Mouse (Mus musculus) heart, embryonic 11.5 days (tissue): Measurements from ENCODE around the gene Rai1. TPM values are rescaled to one million over a fixed set of nuclear protein-coding genes. Genes with fewer than 3 reads are reported as not detected.

ENCODE experiments used
- ATAC-seq: fragments of 200-750 bp; cut with Nextera tagmentation; replicated peaks from 2 replicates; pipeline ENCODE4 v1.8.0; 2017; ENCODE audit warnings: moderate library complexity; ENCODE audit not compliant: insufficient number of reproducible peaks, low FRiP score, low TSS enrichment
- H3K27ac ChIP-seq: fragments of 300-500 bp; sonication (generic); 2 replicates; pipeline ENCODE4 v1.5.1; 2014; ENCODE audit warnings: mild to moderate bottlenecking, low read depth, low read length
- H3K27me3 ChIP-seq: fragments of 300-500 bp; sonication (generic); 2 replicates; pipeline ENCODE4 v1.6.1; 2014; ENCODE audit warnings: mild to moderate bottlenecking, low read length, mixed read lengths; ENCODE audit not compliant: control insufficient read depth, insufficient read depth
- H3K36me3 ChIP-seq: fragments of 300-500 bp; sonication (generic); 2 replicates; pipeline ENCODE4 v1.6.1; 2014; ENCODE audit warnings: mild to moderate bottlenecking, low read length, moderate library complexity, mixed read lengths; ENCODE audit not compliant: control insufficient read depth, insufficient read depth
- H3K4me1 ChIP-seq: fragments of 300-500 bp; sonication (generic); 2 replicates; pipeline ENCODE4 v1.6.1; 2014; ENCODE audit warnings: low read length; ENCODE audit not compliant: control insufficient read depth, insufficient read depth
- H3K4me2 ChIP-seq: fragments of 300-500 bp; sonication (generic); 2 replicates; pipeline ENCODE4 v1.6.1; 2014; ENCODE audit warnings: mild to moderate bottlenecking, moderate library complexity
- H3K4me3 ChIP-seq: fragments of 300-500 bp; sonication (generic); 2 replicates; pipeline ENCODE4 v1.5.1; 2014; ENCODE audit warnings: low read depth, low read length
- H3K9ac ChIP-seq: fragments of 300-500 bp; sonication (generic); 2 replicates; pipeline ENCODE4 v1.6.1; 2014; ENCODE audit warnings: mild to moderate bottlenecking, low read depth, low read length, moderate library complexity
- H3K9me3 ChIP-seq: fragments of 300-500 bp; sonication (generic); replicated peaks from 2 replicates; pipeline ENCODE4 v1.6.1; 2016; ENCODE audit warnings: low read length; ENCODE audit not compliant: control insufficient read depth
- WGBS: fragments of 180-500 bp; shearing (Covaris S2); extraction: QIAGEN DNeasy Blood & Tissue Kit; methylation state at CpG from one replicate; pipeline ENCODE4 v1.1.7; 2014; ENCODE audit not compliant: insufficient replicate concordance; 5-methylcytosine and 5-hydroxymethylcytosine counted together
- polyA plus RNA-seq: library from polyadenylated mRNA; unstranded; fragments of >200 nt; fragmentation: Nextera tagmentation; extraction: Ambion mirVana; gene quantifications from 2 replicates; pipeline ENCODE4 v1.2.1, GENCODE M21; 2014

Gene Rai1
- polyA plus RNA-seq, 1 experiment from 2014 or later, result 24.4 TPM

GRCm38 (mm10) chr11:60102664-60103063 lies 2.1 kb upstream of the Rai1 start:
- 49% methylated on average over 6 of the region's 6 CpGs for WGBS
- Histone ChIP-seq H3K27ac (0 out of 2 replicates have a peak overlapping the region, but pooled peaks have one; percentile 32), H3K4me3 (no peak overlapping the region), H3K4me2 (no peak overlapping the region), H3K9ac (no peak overlapping the region), H3K36me3 (no peaks in the 10 kb centered on the region), H3K27me3 (no peaks in the 10 kb centered on the region), H3K9me3 (no peaks in the 10 kb centered on the region), H3K4me1 (peaks cover 20% of the 10 kb centered on the region)
- no peak for ATAC-seq

DNA sequence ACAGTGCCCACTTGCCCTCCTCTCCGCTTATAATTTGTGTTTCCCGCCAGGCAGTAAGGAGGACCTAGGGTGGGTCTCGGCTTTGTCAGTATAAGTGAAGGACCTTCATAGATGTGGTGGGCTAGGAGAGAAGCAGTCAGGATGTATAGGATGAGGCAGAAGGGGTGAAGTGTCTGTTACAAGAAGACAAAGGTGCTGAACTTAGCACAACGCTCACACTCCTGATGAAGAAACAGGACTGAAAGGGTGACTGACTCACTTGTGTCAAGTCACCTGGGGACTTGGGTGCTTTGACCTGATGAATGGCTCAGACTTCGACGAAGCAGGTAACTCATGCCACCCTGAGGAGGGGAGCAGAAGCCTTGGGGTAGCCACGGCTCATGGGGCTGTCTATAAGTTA lies 1.2 kb upstream of the Rai1 start:
- Histone ChIP-seq H3K27me3 (no peaks in the 10 kb centered on the region), H3K36me3 (no peaks in the 10 kb centered on the region), H3K9me3 (no peaks in the 10 kb centered on the region), H3K9ac (no peak overlapping the region), H3K4me1 (peaks cover 29% of the 10 kb centered on the region), H3K4me3 (no peak overlapping the region), H3K4me2 (no peak overlapping the region), H3K27ac (no peak overlapping the region)
- 81% methylated on average over 7 of the region's 7 CpGs for WGBS
- no peak for ATAC-seq

DNA sequence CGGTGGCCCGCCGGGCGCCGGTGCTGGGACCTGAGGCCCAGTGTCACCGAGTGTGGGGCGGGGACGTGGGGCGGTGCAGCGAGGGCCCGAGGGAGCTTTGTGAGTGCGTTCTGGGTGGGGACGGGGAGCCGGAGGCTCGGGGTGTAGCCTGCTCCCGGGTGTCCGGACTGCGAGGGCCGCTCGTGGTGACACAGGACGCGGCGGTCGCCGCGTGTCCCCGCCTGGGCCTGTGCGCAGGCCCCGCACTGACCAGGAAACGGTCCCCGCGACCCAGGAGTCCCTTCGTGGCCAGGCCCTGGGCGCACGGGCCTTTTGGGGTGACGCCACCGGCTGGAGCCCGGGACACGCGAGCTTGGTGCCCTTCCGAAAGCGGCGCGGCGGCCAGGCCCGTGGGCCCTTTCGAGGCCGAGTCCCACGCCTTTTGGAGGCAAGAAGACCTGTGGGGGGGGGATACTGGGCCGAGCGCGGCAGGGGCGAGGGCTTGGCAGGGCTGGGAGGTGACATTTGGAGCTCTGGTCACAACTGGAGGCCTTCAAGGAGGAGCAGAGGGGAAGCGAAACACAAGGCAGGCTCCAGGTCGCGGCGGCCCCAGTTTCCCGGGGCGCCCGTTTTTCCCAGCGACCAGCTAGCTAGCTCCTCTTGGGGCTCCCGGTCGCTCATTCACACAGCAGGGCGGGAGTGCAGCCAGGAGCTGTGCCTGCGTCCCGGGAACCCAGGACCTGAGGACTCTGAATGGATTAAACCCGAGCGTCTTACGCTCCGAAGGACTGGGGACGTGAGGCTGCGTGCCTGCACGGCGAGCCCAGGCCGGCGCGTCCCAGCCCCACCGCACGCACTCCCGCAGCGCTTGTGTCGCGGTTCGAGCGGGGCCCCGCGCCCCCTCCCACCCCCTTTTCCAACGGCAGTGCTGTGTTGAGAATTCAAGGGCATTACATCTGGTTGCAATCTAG lies 1.1 kb downstream of the Rai1 start:
- Histone ChIP-seq H3K27ac (peak overlapping the region; percentile 99), H3K4me3 (peak overlapping the region; percentile 95), H3K9ac (peak overlapping the region; percentile 100), H3K9me3 (no peaks in the 10 kb centered on the region), H3K36me3 (no peaks in the 10 kb centered on the region), H3K4me1 (peaks cover 40% of the 10 kb centered on the region), H3K4me2 (peak overlapping the region; percentile 86), H3K27me3 (no peaks in the 10 kb centered on the region)
- ATAC-seq, result peak; percentile 40
- under 1% methylated on average over 77 of the region's 88 CpGs for WGBS

- peak overlapping the region; percentile 100 for H3K9ac ChIP-seq
- 2% methylated on average over 14 of the region's 14 CpGs for WGBS
- peak; percentile 31 for ATAC-seq
- H3K27ac ChIP-seq, result peak overlapping the region; percentile 99
- H3K36me3 ChIP-seq, result no peaks in the 10 kb centered on the region
- H3K27me3 ChIP-seq, result no peaks in the 10 kb centered on the region
- peak overlapping the region; percentile 86 for H3K4me2 ChIP-seq
- H3K9me3 ChIP-seq, result no peaks in the 10 kb centered on the region
- H3K4me3 ChIP-seq, result peak overlapping the region; percentile 95
- peaks cover 48% of the 10 kb centered on the region for H3K4me1 ChIP-seq
Measured at GRCm38 (mm10) chr11:60106543-60107110, 1.8 kb downstream of the Rai1 start.

DNA sequence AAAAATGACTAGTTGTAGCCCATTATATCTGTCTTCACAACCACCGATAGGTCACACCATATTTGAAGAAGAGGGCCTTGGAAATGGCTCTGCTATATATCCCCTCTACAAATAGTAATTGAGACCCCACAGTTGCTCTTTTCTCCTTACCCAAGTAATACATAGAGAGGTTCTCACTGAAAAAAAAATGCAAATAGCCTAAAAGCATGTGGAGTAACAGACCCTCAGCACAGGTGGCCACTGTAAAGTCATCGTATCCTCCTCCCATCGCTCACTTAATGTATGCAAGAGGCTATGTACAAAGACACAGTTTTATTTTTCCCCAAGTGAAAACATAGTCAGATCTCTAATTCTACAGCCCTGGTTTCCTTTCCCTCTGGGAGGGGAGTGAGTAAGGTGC lies 2.6 kb downstream of the Rai1 start:
- Histone ChIP-seq H3K4me2 (peak overlapping the region; percentile 86), H3K4me1 (peaks cover 56% of the 10 kb centered on the region), H3K9ac (peak overlapping the region; percentile 43; the same call in 1 of the 2 replicates), H3K9me3 (no peaks in the 10 kb centered on the region), H3K4me3 (no peak overlapping the region; the same call in 1 of the 2 replicates), H3K36me3 (no peaks in the 10 kb centered on the region), H3K27ac (peak overlapping the region; percentile 99), H3K27me3 (no peaks in the 10 kb centered on the region)
- 89% methylated on average over 3 of the region's 3 CpGs for WGBS
- ATAC-seq, result no peak

GRCm38 (mm10) chr11:60108631-60109172 lies 3.9 kb downstream of the Rai1 start:
- Histone ChIP-seq H3K9ac (peak overlapping the region; percentile 31; the same call in 1 of the 2 replicates), H3K4me3 (no peak overlapping the region; the same call in 1 of the 2 replicates)

DNA sequence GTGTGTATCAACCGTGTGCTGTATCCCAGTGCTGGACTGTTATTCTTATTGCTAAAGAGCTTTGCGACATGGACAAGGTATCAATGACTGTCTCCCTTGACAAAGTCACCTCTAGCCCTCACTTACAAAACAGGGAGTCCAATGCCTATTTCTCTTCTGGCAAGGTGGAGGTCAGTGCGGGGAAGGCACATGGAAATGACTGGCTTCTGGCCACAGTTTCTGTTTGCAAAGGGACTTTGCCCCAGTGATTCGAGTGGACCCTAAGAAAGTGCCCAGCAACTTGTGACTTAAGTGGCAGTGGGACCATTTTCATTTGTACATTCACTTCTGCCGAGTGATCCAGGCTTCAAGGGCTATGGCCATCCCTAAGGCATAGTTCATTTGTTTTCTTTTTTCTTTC lies 5.6 kb downstream of the Rai1 start:
- H3K4me1 ChIP-seq, result peaks cover 76% of the 10 kb centered on the region
- no peaks in the 10 kb centered on the region for H3K27me3 ChIP-seq
- H3K4me2 ChIP-seq, result no peak overlapping the region
- H3K4me3 ChIP-seq, result no peak overlapping the region
- no peak overlapping the region for H3K27ac ChIP-seq
- 63% methylated on average over 5 of the region's 5 CpGs for WGBS
- no peaks in the 10 kb centered on the region for H3K36me3 ChIP-seq
- 0 out of 2 replicates have a peak overlapping the region, but pooled peaks have one; percentile 10 for H3K9ac ChIP-seq
- H3K9me3 ChIP-seq, result no peaks in the 10 kb centered on the region
- ATAC-seq, result no peak

More at GRCm38 (mm10) chr11:60108631-60109172, 3.9 kb downstream of the Rai1 start:
- Histone ChIP-seq H3K27ac (peak overlapping the region; percentile 50), H3K9me3 (no peaks in the 10 kb centered on the region), H3K27me3 (no peaks in the 10 kb centered on the region), H3K4me1 (peaks cover 66% of the 10 kb centered on the region), H3K36me3 (no peaks in the 10 kb centered on the region), H3K4me2 (peak overlapping the region; percentile 39)
- ATAC-seq, result no peak
- WGBS, result 26% methylated on average over 5 of the region's 5 CpGs

GRCm38 (mm10) chr11:60111576-60111975 lies 6.8 kb downstream of the Rai1 start:
- Histone ChIP-seq H3K27me3 (no peaks in the 10 kb centered on the region), H3K36me3 (no peaks in the 10 kb centered on the region), H3K9ac (no peak overlapping the region), H3K27ac (no peak overlapping the region), H3K9me3 (no peaks in the 10 kb centered on the region), H3K4me1 (peaks cover 86% of the 10 kb centered on the region), H3K4me3 (no peak overlapping the region), H3K4me2 (no peak overlapping the region)
- ATAC-seq, result no peak
- 91% methylated on average over 2 of the region's 2 CpGs for whole genome bisulfite sequencing
